Mouse (Mus musculus) 3T3-L1 (cell line): ENCODE data around the gene Rab1b.
A peak's percentile ranks its signal among the peaks of the same experiment; 100 is the strongest.
"Not testable (repeated sequence)": the region's sequence is repeated elsewhere in the genome, so short reads cannot be mapped to it uniquely, and the experiment has no call there.

ENCODE experiments used
- DNase-seq: peaks from one replicate; pipeline ENCODE4 v3.0.0-alpha.2; 2015; ENCODE audit warnings: low read depth, low spot score

Rab1b gene

DNA sequence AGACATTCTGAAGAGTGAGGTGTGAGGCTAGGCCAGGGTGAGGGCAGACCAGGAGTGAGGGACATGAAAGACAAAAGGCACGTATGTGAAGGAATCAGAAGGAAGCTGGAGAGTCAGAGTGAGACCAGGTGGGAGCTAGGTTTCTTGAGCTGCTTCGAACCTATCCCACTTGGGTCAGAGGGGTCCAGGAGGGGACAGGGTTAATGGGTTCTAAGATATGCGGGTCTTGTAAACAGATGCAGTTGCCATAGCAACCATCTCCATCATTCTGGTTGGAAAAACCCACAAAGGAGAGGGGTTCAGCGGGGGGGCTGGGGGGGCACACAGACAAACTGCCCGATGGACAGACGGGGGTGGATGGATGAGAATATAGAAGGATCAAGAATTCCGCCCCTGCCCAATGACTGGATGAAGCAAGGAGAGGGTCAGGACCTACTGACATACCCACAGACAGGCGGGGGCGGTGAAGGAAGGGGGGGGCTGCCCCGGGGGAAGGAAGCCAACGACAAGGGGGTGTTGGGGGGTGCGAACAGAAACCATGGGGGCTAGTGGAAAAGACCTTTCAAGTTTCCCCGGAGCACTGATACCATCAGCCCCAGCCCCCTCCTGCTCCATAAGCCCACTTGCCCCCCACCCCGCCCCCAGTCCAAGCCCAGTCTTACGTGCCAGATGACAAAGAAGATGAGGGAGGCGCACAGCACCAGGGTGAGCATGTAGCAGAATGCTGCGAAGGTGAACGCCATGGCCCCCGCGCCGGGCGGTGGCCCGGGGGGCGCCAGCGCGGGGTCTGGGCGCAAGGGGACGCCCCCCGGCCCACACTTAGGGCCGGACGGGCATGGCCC, 9.1 kb downstream of the Rab1b start:
- no peak for DNase-seq

DNA sequence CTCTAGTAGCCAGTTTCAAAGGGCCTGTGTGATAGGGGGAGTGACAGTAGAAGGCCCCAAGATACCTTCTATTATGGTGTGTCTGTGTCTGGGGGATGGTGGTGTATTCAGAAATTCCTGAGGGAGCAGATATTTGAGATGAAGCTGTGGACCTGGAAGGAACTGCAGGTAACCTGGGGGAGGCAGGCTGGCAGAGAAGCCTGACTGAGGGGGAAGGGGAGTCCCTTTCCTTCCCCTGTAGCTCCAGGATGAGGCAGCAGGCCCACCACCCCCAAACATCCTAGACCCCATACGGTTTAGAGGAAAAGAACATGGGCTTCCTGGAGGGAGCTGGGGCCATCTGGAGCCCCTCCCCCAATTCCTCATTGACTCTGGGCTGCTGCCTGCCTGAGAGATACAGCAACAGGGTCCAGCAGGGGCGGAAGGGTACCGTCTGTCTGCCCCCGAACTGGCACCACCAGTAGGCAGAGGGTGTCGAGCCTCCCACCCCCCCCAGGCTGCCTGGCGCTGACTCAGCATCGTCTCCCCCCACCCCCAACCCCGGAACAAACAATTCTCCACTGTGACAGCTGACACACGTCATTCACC, 10.9 kb downstream of the Rab1b start:
- no peak for DNase-seq

DNA sequence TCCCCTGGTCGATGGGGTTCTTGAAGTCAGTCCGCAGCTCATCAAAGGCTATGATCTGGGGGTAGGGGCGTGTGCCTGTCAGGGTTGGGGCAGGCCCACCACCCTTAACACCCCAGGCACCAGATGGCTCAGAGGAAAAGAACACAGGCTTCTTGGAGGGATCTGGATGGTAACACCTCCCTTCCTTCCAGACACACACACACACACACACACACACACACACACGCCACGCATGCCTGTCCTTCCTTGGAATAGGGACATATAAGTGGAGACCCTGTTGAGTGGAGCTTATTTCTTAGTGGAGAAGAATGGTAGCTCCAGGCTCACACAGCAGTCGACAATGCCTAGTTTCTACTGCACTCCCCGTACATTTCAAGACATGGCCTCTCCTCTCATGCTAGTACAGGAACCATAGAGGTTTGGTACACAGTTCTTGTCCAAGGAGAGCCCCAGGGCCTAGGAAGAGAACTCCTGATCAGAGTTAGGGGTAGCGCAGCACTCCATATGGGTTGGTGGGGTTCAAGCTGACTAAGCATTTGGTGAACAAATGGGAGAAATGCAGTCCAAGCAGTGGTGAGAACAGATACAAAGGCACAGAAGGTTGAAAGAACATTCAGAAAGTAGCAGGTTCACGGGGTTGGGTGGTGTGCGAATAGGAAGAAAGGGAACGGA, 12.0 kb downstream of the Rab1b start:
- DNase-seq = no peak

DNA sequence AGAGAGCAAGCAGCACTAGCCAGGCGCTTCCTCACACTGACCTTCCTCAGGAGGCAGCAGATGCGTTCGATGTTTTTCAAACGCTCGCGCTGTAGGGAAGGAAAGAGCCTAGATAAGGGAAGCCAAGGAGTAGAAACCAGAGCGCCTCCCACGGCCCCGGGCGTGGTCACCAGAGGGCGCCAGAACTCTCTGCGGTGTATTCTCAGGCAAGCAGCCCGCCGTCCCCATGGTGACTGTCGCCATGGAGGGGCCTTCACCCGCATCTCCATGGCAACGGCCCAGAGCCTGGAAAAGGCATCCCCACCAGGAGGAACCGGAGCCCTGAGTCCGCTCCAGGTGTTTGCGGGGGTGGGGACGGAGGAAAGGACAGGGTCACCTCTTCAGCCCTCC, 12.6 kb downstream of the Rab1b start:
- DNase-seq = peak; percentile 81

DNA sequence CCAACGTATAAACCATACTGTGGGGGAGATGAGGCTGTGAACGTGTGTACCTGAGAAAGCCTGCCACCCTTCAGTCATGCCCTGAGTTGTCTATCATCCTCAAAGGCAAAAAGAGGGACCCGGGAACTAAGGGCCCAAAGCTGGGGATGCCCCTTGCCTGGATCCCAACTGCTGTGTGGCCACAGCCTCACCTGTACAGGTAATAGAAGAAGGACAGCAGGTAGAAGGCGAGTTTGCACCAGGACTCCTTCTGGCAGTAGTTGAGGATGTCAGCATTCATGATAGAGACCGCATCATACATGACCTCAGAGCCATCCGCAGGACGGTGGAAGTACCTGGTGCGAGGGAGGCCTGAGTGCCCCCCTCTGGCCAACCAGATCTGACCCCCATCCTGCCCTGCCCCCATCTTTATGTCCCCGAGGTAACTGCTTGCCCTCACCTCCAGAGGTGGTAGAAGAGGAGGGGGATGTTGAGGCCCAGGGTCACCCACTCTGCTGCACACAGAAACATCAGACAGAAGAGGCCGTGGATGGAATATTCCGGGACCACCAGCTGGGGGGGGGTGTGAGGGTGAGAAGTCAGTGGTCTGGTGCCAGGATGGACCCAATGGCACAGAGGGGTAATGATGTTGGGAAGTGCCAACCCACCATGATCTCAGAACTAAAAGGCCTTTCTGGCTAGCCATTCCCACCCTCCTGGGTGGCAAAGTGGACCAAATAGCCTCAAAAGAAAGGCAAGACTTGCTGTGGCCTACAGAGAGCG, 13.2 kb downstream of the Rab1b start:
- no peak for DNase-seq

DNA sequence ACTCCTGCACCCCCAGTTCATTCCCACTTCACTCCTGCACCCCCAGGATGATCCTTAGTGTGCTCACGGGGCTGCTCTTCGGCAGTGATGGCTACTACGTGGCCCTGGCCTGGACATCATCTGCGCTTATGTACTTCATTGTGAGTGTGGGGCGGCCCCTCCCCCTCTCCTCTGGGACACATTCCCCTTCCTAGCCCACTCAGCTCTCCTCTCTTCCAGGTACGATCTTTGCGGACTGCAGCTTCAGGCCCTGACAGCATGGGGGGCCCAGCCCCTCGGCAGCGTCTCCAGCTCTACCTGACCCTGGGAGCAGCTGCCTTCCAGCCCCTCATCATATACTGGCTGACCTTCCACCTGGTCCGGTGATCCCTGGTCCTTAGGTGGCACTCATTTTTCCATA, 14.8 kb downstream of the Rab1b start:
- no peak for DNase-seq

DNA sequence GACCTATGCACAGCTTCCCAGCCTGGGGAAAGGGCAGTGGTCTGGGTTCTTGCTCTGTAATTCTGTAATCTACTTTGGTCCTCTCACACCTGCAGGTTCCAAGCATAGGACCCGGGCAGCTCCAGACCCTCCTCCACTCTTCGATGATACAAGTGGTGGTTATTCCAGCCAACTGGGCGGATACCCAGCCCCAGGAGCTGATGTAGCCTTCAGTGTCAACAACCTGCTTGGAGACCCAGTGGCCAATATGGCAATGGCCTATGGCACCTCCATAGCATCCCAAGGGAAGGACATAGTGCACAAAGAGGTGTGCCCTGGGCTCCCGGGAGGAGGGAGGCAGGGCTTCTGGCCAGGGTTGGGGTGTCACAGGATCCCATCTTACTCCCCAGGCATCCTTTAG, 17.5 kb downstream of the Rab1b start:
- no peak for DNase-seq

DNA sequence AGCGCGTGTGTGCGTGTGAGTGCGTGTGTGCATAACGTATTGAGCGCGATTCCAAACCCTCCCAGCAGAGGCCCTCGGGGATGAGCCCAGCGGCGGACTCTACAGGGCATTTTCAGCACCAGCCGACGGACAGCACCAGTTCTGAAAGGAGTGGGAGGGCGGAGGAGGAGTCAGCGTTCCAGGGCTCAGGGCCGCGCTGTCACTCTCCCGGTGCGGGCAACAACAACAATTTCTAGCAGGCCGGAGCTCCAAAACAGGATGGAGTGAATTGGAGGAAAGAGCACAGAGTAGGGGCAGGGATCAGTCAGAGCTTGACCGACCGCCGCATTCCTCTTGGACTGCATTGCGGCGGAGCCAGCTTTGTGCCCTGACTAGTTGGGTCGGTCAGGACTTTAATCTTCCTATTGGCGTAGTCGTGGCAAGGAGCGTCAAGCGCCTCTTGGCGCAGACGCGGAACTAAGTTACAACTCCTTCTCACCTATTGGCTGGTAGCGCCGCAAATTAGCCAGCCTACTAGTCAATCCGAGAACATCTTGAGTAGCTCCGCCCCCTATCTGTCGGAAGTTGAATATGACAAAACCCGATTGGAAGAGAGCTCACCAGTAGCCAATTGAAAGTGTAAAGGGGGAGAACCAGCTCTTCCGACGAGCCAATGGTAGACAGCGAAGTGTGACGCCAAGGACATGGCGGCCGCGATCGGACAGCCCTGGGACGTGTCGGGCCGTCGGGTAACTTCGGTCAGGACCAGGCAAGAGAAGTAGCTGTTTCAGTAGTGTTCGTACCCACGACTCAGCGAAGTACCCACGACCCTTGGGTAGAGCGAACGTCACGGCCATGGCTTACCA, 18.8 kb downstream of the Rab1b start, which contains the start of gene Yif1a:
Yif1a (plus strand) TSS at position 655 of the 845 bp plus-strand sequence.
- peak; percentile 100 for DNase-seq

DNA sequence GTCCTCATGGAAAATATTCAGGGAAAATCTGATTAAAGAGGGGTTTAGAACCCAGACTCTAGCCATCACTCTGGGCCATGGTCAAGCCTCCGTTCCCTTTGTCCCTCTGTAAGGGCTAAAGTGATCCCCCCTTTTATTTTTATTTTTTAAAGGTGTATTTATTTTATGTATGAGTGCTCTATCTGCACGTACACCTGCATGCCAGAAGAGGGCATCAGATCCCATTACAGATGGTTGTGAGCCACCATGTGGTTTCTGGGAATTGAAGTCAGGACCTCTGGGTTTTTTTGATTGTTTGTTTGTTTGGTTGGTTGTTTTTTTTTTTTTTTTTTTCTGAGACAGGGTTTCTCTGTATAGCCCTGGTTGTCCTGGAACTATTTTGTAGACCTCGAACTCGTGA, 20.3 kb downstream of the Rab1b start:
- not testable (repeated sequence) for DNase-seq

DNA sequence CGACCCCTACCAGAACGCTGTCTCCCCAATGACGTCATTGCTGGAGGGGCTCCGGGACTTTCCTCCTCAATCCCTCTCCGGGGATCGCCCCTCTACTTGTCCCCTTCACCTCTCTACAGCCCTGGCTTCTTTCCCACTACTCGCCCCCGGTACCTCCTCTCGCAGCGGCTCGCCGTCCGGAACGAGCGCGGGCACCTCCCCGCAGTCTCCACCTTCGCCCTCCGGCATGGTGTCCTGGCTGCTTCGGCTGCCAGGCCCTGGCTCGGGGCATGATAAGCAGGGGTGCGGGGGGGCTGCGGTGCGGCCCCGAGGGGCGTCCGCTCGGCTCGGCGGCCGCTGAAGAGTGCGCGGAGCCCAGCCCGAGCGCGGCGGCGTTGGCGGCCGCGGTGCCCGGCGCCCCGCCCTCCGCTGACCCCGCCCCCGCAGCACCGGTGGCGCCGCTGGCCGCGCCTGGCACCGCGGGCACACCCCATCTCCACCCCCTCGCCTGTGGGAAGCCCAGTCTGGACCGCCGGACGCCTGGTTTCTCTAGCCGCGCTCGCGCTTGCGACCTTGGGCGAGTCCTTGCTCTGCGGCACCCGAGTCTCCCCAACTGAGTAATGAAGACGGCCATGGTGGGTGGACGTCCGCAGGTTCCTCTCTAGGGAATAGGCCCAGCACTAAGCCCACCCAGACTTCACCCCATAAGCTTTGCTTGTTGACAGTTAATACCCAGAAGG, 21.6 kb downstream of the Rab1b start, which contains the start of gene Tmem151a:
Tmem151a (minus strand) TSS at position 387 of the 719 bp plus-strand sequence.
- no peak for DNase-seq

DNA sequence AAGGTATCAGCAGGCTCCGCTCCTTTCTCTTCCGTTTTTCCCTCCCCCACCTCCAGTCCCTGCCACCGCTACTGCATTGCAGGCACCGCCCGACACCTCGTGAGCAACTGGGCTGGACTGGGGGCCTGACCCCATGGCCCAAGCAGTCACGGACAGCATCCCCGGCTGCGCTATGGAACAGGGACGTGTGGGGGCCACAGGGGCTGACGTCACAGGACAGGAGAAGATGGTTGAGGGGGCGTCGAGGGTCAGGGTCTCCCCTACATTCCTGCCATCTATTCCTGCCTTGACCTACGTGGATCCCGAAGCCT, 22.1 kb downstream of the Rab1b start:
- DNase-seq = no peak

DNA sequence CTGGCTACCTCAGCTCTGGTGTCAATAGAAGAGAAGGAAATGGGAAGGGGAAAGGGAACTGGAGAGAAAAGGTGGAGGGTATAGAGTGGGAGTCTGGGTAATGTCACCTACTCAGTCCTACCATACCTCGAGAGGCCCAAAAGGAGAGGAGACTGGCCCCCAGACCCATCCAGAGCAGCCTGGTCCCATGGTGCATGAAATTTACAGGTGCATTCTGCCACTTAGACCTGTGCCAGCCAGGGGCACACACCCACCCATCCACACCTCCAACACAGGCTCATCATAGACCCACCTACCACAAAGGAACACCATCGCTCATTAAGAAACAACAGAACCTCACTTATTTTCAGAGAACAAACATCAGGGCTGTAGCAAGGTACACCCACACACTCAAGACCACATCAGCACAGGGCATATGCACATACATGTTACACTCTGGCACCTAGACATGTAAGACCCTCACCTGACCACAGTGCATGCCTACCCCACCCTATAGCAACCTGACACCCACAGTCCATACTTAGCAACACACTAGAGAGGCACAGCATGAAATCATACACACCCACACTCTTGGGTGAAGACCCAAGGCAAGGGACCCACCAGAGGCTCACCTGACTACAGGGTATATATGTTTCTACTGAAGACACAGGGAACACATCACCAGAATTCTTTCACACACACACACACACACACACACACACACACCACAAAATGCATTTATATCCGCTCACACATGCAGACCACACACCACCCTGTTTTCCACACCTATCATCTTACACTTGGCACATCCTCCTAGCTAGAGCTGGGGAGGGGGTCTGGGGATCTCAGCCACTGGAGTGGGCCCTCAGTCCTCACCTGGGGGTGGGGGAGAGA, 22.7 kb downstream of the Rab1b start:
- DNase-seq = no peak

DNA sequence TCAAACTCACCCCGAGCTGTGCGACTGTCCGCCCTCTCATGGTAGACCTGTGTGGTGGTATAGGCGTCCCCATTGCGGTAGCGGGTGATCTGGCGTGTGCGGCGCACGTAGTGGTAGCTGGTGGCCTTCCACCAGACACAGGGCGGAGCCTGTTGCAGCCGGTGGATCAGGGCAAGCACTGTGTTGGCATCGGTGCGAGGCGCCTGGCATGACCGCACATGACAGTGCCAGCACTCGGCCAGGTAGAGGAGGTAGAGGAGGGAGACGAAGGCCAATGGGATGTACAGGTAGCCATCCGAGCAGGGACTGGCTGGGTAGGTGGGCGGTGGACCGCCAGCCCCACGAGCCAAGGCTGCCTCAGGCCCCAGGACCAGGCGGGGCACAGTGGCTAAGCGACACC, 24.3 kb downstream of the Rab1b start:
- no peak for DNase-seq

DNA sequence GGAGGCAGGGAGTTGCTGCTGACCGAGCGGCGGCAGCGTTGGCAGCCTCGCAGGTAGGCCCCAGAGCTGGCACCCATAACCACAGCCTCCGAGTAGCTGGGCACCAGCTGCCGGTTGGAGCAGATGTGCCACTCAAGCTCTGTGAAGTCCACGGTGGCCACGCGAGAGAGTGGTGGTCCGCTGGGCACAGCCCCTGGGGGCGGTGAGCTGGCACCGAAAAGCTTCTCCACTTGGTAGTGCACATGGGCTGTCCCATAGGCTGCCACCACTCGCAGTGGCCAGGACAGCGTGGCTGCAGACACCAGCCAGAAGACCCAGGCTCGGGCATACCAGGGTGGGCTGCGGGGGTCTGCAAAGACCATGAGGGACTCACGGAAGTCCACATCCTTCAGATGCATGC, 24.9 kb downstream of the Rab1b start:
- DNase-seq = no peak

DNA sequence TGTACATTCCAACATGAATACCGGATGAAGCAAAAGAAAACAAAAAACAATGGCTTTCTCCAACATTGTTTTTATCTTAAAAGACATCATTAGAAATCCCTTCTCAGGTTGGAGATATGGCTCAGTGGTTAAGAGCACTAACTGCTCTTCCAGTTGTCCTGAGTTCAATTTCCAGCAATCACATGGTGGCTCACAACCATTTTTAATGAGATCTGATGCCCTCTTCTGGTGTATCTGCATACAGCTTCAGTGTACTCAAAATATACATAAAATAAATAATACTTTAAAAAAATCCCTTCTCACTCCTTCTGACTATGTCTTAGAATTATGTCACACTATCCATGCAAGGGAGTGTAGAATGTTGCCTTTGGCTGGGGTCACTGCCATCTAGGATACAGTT, 27.6 kb downstream of the Rab1b start:
- DNase-seq = peak; percentile 68

DNA sequence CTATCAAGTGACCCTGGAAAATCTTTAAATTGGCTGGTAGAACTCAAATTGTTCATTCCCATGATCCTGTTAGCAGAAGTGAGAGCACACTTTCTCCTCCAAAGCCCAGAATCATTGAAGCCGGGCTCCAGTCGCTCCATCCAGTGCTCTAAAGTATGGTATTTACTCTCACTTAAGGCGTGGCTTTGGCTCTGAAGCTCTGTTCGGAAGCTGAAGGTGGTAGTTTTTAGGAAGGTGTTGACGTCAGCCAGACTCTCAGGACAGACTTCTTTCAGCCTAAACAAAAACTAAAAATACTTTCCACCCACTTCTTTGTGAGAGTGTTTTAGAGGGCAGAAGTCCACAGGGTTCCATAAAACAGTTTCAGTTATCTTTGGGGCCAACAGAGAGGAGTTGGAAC, 33.4 kb downstream of the Rab1b start:
- DNase-seq = no peak

DNA sequence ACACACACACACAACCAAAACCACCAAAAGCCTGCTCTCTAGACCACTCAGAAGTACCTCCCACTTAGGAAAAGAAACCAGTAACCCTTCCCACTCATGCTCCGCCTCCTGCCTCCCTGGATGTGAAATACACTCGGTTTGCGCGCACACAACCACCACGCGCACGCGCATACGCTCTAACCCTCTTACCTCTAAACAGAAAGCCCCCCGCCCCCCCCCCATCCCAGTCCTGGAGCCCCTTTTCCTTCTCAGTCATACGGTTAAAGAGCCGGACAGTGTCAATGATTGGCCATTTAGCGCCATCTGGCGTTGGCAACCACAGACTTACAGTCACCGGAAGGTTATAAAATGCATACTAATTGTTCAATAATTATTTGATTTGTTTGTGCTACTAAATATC, 33.8 kb downstream of the Rab1b start:
- DNase-seq = peak; percentile 92

DNA sequence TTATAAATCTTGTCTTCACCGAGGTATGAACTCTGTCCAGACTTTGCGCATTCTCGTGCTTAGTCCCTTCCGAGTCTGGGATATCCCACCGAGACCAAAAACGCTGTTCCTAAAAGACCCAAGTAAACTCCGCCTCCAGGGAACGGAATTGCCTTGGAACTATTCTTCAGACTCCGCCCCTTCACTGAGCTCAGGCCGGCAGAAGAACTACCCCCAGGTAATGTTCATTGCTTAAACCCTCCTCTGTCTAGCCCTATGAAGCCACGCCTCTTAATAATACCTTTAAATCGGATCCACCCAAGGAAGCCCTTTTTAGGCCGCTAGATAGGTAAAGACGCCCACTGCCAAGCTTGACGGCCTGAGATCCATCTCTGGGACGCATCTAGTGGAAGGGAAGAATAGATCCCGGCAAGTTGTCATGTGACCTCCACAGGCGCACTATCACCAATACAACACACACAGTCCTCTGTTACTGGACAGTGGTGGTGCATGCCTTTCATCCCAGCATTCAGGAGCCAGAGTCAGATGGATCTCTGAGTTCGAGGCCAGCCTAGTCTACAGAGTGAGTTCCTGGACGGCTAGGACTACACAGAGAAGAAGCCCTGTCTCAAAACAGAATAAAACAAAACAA, 34.4 kb downstream of the Rab1b start:
- DNase-seq = peak; percentile 98
